Mouse (Mus musculus) intestine, embryonic 16.5 days (tissue): ENCODE measurements around the gene Grid1. TPM values are rescaled to one million over a fixed set of nuclear protein-coding genes. Genes with fewer than 3 reads are reported as not detected.
A peak's percentile ranks its signal among the peaks of the same experiment; 100 is the strongest.

Source experiments
- ATAC-seq: fragments of 200-750 bp; cut with Nextera tagmentation; 2 replicates; pipeline ENCODE4 v1.8.0; 2017; ENCODE audit warnings: moderate TSS enrichment, moderate library complexity
- H3K27ac ChIP-seq: fragments of 300-500 bp; sonication (generic); 2 replicates; pipeline ENCODE4 v1.5.1; 2014; ENCODE audit warnings: mild to moderate bottlenecking, low read length
- H3K27me3 ChIP-seq: fragments of 300-500 bp; sonication (generic); replicated peaks from 2 replicates; pipeline ENCODE4 v1.6.1; 2014; ENCODE audit warnings: low read length, control low read depth, mixed read lengths; ENCODE audit not compliant: control insufficient read depth, insufficient read depth
- H3K36me3 ChIP-seq: fragments of 300-500 bp; sonication (generic); 2 replicates; pipeline ENCODE4 v1.6.1; 2014; ENCODE audit warnings: low read length, control low read depth; ENCODE audit not compliant: control insufficient read depth, insufficient read depth
- H3K4me1 ChIP-seq: fragments of 300-500 bp; sonication (generic); 2 replicates; pipeline ENCODE4 v1.6.1; 2014; ENCODE audit warnings: low read length, control low read depth, mixed read lengths; ENCODE audit not compliant: control insufficient read depth, insufficient read depth
- H3K4me2 ChIP-seq: fragments of 300-500 bp; sonication (generic); 2 replicates; pipeline ENCODE4 v1.6.1; 2014; ENCODE audit warnings: low read depth, low read length, control low read depth
- H3K4me3 ChIP-seq: fragments of 300-500 bp; sonication (generic); 2 replicates; pipeline ENCODE4 v1.5.1; 2014; ENCODE audit warnings: mild to moderate bottlenecking, low read length
- H3K9ac ChIP-seq: fragments of 300-500 bp; sonication (generic); 2 replicates; pipeline ENCODE4 v1.6.1; 2014; ENCODE audit warnings: low read depth, low read length
- H3K9me3 ChIP-seq: fragments of 300-500 bp; sonication (generic); 2 replicates; pipeline ENCODE4 v1.6.1; 2016; ENCODE audit warnings: low read length, control low read depth; ENCODE audit not compliant: control insufficient read depth
- WGBS: fragments of 180-500 bp; shearing (Covaris S2); extraction: QIAGEN DNeasy Blood & Tissue Kit; methylation state at CpG from one replicate; pipeline ENCODE4 v1.1.7; 2014; 5-methylcytosine and 5-hydroxymethylcytosine counted together
- polyA plus RNA-seq: library from polyadenylated mRNA; unstranded; fragments of >200 nt; fragmentation: Nextera tagmentation; extraction: Ambion mirVana; gene quantifications from 2 replicates; pipeline ENCODE4 v1.2.1, GENCODE M21; 2015

The Grid1 gene
- polyA plus RNA-seq, 1 experiment from 2014 or later = 0.15 TPM

DNA sequence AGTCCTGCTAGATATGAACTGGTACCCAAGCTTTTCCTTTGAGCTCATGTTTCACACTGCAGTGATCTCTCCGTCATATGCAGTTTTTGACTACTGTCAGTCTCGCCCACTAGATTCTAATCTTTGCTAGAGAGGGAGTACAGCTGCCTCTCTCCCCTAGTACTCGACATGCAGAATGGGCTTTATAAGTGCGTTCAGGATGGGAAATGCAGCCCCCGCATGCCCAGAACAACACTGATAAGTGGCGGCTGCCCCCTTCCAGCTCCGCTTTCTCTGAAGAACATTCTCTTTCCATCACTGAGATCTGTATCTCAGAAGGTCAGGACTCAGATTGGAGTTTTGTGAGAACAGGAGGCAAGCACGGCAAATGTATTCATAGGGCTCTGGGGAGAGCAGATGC is 229.3 kb downstream of the Grid1 start:
- no peak overlapping the region for H3K27ac ChIP-seq
- H3K9ac ChIP-seq = no peak overlapping the region
- WGBS = 75% methylated on average over 8 of the region's 8 CpGs
- no peak for ATAC-seq
- H3K4me2 ChIP-seq = no peak overlapping the region
- no peaks in the 10 kb centered on the region for H3K27me3 ChIP-seq
- no peaks in the 10 kb centered on the region for H3K36me3 ChIP-seq
- no peaks in the 10 kb centered on the region for H3K9me3 ChIP-seq
- no peaks in the 10 kb centered on the region for H3K4me1 ChIP-seq
- H3K4me3 ChIP-seq = no peak overlapping the region

DNA sequence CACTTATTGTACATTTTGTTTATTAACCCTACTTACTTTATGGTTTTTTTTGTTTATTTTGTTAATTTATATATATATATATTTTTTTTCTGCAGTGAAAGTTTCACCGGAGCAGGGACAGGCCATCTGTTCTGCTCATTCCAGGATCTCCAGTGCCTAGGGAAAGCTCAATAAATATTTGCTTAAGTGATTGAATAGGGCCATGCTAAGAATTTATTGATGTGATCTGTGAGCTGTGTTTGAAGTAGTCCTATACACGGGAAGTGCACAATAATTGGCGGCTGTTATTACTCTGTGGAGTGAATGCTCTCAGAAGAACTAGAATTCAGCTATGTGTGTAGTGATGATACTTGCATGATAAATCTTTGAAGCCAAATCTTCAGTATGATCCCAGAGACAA is 234.2 kb downstream of the Grid1 start:
- H3K4me3 ChIP-seq = no peak overlapping the region
- H3K9ac ChIP-seq = no peak overlapping the region
- H3K27me3 ChIP-seq = no peaks in the 10 kb centered on the region
- H3K4me2 ChIP-seq = no peak overlapping the region
- 28% methylated on average over 3 of the region's 3 CpGs for whole genome bisulfite sequencing
- no peak overlapping the region for H3K27ac ChIP-seq
- H3K36me3 ChIP-seq = no peaks in the 10 kb centered on the region
- H3K4me1 ChIP-seq = no peaks in the 10 kb centered on the region
- no peaks in the 10 kb centered on the region for H3K9me3 ChIP-seq
- peak; percentile 50; the same call in 1 of the 2 replicates for ATAC-seq

DNA sequence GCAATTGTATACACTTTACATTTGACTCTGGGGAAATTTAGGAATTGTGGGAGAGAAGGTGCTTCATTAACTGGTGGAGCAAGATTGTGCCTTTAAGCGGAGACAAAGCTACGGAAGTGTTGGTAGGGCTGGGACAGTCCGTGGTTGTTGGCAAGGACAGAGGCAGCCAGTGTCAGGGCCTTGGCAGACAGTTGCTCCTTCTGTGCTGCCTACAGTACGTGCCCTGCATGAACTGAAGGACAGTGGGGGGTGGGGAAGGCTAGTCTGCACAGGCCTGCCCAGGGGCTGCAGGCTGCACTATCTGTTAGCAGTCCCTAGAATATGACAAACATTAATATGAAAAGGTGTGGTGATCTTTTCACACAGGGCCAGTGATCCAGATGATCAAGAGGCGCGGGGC is 254.7 kb downstream of the Grid1 start:
- no peaks in the 10 kb centered on the region for H3K36me3 ChIP-seq
- WGBS = 71% methylated on average over 6 of the region's 6 CpGs
- no peaks in the 10 kb centered on the region for H3K27me3 ChIP-seq
- no peaks in the 10 kb centered on the region for H3K9me3 ChIP-seq
- no peak overlapping the region for H3K4me3 ChIP-seq
- no peak overlapping the region for H3K27ac ChIP-seq
- no peaks in the 10 kb centered on the region for H3K4me1 ChIP-seq
- no peak overlapping the region for H3K9ac ChIP-seq
- no peak overlapping the region for H3K4me2 ChIP-seq
- ATAC-seq = no peak

DNA sequence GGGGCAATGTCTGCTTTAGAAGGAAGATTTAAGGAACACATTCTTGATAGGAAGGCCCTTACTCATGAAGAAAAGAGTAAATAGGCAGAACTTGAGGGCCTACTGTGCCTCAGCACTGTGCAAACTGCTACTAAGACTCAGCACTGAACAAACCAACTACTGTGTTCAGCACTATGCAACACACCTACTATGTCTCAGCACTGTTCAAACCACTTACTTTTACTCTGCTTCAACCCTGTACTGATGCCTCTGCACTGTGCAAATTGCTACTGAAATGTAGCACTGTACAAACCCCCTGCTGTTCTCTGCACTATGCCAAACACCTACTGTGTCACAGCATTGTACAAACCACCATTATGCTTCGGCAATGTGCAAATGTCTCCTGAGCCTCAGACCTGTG is 260.0 kb downstream of the Grid1 start:
- 88% methylated on average over 1 of the region's 1 CpGs for WGBS
- ATAC-seq = no peak
- Histone ChIP-seq H3K27ac (no peak overlapping the region), H3K4me2 (no peak overlapping the region), H3K36me3 (no peaks in the 10 kb centered on the region), H3K9me3 (no peaks in the 10 kb centered on the region), H3K27me3 (no peaks in the 10 kb centered on the region), H3K4me3 (no peak overlapping the region), H3K4me1 (no peaks in the 10 kb centered on the region), H3K9ac (no peak overlapping the region)

DNA sequence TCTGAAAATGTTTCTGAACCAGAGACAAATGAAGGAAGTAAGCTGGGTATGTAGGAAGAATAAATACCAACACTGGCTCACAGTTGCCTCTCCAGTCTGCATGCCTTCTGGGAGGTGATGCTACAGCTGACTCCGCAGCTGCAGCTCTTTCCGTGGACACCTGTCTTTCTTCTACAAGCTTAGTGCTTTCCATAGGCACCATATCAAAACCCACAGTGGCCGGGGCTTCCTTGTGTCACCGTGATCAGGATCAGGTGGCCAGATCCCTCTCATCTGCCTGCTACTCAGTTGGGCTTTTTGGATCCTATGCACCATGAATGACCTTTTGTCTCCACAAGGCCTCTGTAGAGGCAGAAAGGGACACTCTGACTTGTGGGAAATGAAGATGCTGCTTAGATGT is 272.7 kb downstream of the Grid1 start:
- Histone ChIP-seq H3K27ac (no peak overlapping the region), H3K4me3 (no peak overlapping the region), H3K27me3 (no peaks in the 10 kb centered on the region), H3K9ac (no peak overlapping the region), H3K4me1 (0 out of 2 replicates have a peak, but pooled peaks cover 2% of the 10 kb centered on the region), H3K36me3 (no peaks in the 10 kb centered on the region), H3K4me2 (no peak overlapping the region), H3K9me3 (no peaks in the 10 kb centered on the region)
- 86% methylated on average over 4 of the region's 4 CpGs for WGBS
- ATAC-seq = no peak

DNA sequence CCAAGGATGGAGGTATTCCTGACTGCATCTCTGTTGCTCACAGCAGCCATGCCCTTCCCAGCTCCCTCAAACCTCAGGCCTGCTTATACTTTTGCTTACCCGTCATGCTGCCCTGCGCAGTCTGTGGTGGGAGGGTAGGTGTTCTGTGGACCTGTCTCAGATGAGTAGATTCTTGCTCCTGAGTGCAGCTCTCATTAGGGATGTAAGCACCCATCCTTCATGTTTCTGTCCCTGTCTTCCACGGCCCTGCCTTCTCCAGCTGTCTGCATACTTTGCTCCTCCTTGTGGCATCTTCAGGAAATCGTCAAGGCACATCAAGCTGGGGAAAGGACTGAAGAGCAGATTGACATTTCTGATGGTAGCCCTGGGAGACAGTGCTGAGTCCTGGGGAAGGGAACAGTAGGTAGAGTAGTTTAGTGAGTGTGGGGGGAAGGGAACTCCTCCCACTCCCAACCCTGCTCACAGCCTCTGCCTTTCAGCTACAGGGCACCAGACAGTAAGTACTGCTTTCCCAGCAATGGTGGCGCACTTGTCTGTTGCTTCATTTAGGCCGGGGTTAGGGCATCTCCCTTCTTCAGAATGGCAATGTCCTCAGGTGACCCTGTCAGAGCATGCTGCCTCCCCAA is 273.8 kb downstream of the Grid1 start:
- Histone ChIP-seq H3K4me3 (no peak overlapping the region), H3K27ac (no peak overlapping the region), H3K4me1 (0 out of 2 replicates have a peak, but pooled peaks cover 2% of the 10 kb centered on the region), H3K27me3 (no peaks in the 10 kb centered on the region), H3K4me2 (no peak overlapping the region), H3K36me3 (no peaks in the 10 kb centered on the region), H3K9ac (no peak overlapping the region), H3K9me3 (no peaks in the 10 kb centered on the region)
- no peak for ATAC-seq
- WGBS = 69% methylated on average over 6 of the region's 6 CpGs

DNA sequence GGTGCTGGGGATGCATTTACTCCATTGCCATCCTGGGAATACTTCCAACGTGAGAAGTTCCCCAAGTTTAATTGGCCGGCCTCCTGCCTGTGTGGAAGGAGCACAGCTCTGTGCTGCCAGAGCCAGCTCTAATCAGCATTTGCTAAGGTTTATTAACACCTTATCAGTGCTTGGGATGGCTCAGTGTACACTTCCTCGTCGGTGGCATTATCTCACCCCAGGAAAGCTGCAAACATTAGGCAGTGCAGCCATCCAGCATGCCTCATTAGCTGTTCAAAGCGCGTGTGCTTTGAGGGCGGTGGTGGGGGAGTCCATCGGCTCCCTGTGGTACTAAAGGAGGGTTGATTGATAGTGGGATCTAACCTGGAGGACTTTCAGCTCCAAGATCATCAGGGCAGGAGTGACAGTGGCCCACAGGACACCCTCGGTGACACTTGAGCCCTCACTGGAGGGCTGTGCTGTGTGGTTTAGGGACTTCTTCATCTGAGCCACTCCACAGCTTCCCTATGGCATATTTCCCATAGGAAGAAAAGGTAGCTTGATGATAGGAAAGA is 275.7 kb downstream of the Grid1 start:
- ATAC-seq = peak; percentile 26; the same call in 1 of the 2 replicates

DNA sequence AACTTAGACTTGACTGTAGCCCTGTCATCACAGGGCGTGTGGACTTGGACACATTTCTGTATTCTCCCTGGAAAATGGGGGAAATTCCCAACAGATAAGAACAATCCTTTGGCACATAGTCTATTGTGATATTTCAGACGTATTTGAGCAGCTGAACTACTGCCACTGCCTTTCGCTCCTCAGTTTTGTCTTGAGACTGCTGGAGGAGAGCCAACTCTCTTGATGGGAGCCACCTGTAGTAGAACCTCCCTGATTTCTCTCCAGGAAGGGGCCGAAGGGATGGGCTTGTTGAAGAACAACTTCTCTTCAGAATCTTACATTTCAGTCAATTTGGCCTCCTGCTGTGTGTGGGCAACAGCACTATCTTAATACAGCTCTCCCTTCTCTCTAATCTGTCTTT is 276.2 kb downstream of the Grid1 start:
- Histone ChIP-seq H3K27ac (no peak overlapping the region), H3K27me3 (no peaks in the 10 kb centered on the region), H3K4me1 (0 out of 2 replicates have a peak, but pooled peaks cover 2% of the 10 kb centered on the region), H3K9me3 (no peaks in the 10 kb centered on the region), H3K36me3 (no peaks in the 10 kb centered on the region), H3K9ac (no peak overlapping the region), H3K4me2 (no peak overlapping the region), H3K4me3 (no peak overlapping the region)
- ATAC-seq = no peak
- 33% methylated on average over 4 of the region's 4 CpGs for WGBS

More for the DNA sequence above, 275.7 kb downstream of the Grid1 start:
- no peak overlapping the region for H3K4me2 ChIP-seq
- H3K36me3 ChIP-seq = no peaks in the 10 kb centered on the region
- H3K27ac ChIP-seq = no peak overlapping the region
- WGBS = 38% methylated on average over 9 of the region's 9 CpGs
- no peaks in the 10 kb centered on the region for H3K27me3 ChIP-seq
- H3K4me1 ChIP-seq = 0 out of 2 replicates have a peak, but pooled peaks cover 2% of the 10 kb centered on the region
- H3K4me3 ChIP-seq = no peak overlapping the region
- H3K9ac ChIP-seq = no peak overlapping the region
- H3K9me3 ChIP-seq = no peaks in the 10 kb centered on the region

DNA sequence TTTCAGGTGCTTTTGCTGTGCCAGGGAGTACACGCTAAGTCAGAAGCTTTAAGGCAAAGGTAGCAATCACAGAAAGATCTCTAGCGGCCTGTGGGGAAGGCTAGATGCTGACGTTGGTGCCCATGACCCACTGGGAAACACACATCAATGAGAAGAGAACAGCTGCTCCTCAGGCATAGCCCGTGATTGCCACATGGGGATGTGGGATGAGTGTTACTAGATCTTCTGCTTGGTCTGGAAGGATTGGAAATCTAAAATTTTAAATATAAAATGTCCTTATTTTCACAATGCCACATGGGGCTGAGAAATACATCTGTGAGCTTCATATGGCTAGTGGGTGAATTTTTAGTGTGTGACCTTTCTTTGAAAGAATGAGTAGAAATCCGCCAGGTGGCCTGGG is 277.3 kb downstream of the Grid1 start:
- Histone ChIP-seq H3K4me3 (no peak overlapping the region), H3K4me1 (0 out of 2 replicates have a peak, but pooled peaks cover 2% of the 10 kb centered on the region), H3K9ac (no peak overlapping the region), H3K9me3 (no peaks in the 10 kb centered on the region), H3K36me3 (no peaks in the 10 kb centered on the region), H3K4me2 (no peak overlapping the region), H3K27ac (no peak overlapping the region), H3K27me3 (no peaks in the 10 kb centered on the region)
- WGBS = 89% methylated on average over 5 of the region's 5 CpGs
- no peak for ATAC-seq
